Mouse (Mus musculus) left cerebral cortex, postnatal 36 days (tissue): ENCODE data around the gene Gamt. TPM values are rescaled to one million over a fixed set of nuclear protein-coding genes. Genes with fewer than 3 reads are reported as not detected.
"Not testable (repeated sequence)": the region's sequence is repeated elsewhere in the genome, so short reads cannot be mapped to it uniquely, and the experiment has no call there.

Experiments used
- DNase-seq, 2 experiments: peaks; one replicate each; pipeline ENCODE4 v3.0.0; 2021 to 2022; ENCODE audit warnings: low spot score in 2 of 2, mixed read lengths in 1 of 2
- intact Hi-C: fragments of 180-260 bp; cut with DNase I; formaldehyde crosslinking; loops from one replicate; pipeline ENCODE4 v1.15.1; 2025
- total RNA-seq, 2 experiments: library from RNA; stranded (reverse); gene quantifications; 2 replicates each; pipeline ENCODE4 v1.2.3; 2021

The Gamt gene
- total RNA-seq, 2 experiments from 2014 or later, result 22.5 to 43.9 TPM

DNA sequence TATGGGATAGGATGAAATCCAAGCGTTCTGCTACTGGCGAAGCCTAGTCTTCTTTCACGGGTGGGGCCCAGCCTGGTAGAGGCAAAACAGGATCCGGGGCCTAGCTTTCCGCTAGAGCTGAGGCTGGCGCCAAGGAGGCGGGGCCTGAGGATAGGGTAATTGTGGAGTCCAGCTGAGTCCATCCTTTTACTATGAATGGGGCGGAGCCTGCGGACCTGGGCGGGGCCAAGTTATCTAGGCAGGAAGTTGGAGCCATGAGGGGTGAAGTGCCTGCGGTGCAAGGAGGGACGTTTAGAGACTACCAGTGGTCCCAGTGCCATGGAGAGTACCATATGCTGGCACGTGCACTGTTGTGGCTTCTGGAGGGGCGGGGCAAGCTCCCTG lies 765 bp upstream of the Gamt start:
- intact Hi-C loops, result no loop called here
- peak; percentile 84 to 88 for DNase-seq

DNA sequence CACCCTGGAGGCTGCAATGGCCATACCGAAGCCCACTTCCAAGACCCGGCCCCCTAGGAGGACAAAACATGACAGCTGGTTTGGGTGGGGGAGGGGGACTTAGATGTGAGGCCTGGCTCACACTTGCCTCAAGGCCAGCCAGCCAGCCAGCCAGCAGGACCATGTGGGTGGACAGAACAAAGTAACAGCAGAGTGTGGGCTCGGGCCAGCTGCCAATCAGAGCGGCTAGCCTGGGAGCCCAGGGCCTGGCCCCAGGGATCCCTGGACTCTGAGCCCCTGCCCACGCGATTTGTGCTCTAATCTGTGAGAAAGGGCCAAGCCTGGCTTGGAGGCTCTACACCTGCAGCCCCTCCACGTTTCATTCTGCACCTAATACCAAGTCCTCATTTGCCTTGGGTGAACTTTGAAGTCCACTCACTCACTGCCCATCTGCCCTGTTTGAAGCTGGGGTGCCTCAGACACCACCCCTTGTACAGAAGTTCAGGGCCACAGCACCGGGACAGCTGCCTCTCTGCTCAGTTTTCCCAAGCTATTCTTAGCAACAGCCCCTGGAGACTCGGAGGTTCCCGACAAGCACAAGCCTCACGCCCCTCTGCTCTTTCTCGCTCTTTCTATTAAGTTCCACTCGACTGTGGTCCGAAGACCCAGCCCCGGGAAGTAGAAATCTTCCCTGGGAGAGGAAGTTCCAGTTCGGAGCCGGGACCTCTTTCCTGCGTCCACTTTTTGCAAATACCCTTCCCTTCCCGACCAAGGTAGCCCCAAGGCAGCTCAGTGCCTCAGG lies 761 bp downstream of the Gamt start:
- DNase-seq, result peak; percentile 56 to 62

GRCm38 (mm10) chr10:80259463-80259805 lies 1.4 kb downstream of the Gamt start:
- no peak for DNase-seq
- intact Hi-C loops, result no loop called here

More for the DNA sequence above, 761 bp downstream of the Gamt start:
- intact Hi-C loops, result no loop called here

DNA sequence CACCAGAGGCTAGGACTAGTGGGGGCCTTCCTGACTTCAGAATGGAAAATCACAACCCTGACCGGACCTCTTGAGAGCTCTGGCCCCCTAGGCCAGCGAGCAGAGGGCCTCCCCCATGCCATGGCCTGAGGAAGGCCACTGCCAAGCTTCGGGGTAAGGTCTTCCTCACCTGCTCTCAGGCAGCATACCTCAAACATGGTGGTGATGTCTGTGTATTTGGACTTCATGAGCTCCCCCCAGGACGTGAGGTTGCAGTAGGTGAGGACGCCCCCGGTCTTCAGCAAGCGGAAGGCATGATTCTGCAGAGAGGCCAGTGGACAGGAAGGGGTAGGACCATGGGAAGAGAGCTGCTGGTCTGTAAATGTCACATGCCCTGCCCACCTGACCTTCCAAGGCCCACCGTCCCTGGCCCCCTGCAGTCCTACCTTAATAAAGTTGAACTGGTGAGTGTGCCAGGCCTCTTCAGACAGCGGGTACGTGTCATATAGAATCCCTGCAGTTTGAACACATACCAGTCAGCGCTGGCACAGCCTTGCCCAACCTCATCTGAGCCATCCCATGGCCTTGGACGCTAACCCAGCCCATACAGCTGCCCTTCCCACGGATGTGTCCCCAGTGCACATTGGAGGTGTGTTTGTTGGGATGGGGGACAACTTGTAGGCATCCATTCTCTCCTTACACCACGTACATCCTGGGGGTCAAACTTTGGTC lies 1.9 kb downstream of the Gamt start:
- no peak for DNase-seq
- intact Hi-C loops, result no loop called here

DNA sequence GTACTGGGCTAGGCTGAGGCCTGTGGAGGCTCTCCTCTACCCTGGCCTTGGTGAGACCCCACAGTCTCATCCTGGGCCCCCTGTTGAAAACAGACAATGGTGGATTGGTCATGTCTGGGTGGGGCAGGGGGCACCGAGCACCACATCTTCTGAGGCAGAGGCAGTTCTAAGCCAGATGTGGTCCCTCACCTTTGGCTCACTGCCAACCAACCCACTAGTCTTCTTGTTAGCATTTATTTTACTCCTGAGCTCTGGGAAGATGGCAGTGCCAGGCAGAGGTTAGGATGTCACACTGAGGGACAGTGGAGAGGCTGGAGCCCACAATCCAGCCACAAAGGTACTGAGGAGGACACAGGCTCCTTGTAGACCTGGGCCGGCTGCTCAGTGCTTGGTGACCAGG lies 2.9 kb downstream of the Gamt start:
- DNase-seq, result no peak
- intact Hi-C loops, result no loop called here

DNA sequence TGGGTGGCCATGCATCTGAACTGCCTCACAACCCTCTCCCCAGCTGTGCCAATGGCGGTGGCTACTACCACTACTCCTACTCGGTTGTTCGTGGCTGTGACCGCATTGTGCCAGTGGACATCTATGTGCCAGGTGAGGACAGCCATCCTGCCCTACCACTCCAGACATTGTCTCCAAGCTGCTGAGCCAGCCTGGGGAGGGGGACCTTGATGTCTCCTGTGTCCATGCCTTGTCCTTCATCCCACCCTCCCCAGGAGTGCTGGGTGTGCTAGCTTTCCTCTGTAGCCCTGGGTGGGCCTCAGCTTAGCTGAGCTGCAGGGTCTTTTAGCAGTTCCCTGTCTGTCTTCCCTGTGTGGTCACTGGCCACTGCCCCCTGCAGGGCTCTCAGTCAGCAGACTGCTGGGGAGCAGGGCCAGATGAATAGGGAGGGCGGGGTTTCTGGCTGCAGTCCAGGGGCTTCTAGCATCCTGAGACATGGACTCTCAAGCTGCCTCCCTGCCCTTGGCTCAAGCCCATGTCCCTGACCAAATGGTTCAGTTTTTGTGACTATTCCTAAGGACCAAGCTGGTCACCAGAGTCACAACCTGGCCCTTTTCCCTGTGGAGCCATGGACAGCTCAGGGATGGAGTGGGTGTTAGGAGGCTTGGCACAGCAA lies 4.8 kb downstream of the Gamt start:
- intact Hi-C loops, result no loop called here
- no peak for DNase-seq

- DNase-seq, result no peak
- intact Hi-C loops, result no loop called here
Observed at GRCm38 (mm10) chr10:80254331-80255297, 6.2 kb downstream of the Gamt start.

GRCm38 (mm10) chr10:80253551-80253950 lies 7.3 kb downstream of the Gamt start:
- intact Hi-C loops, result no loop called here
- no peak for DNase-seq

DNA sequence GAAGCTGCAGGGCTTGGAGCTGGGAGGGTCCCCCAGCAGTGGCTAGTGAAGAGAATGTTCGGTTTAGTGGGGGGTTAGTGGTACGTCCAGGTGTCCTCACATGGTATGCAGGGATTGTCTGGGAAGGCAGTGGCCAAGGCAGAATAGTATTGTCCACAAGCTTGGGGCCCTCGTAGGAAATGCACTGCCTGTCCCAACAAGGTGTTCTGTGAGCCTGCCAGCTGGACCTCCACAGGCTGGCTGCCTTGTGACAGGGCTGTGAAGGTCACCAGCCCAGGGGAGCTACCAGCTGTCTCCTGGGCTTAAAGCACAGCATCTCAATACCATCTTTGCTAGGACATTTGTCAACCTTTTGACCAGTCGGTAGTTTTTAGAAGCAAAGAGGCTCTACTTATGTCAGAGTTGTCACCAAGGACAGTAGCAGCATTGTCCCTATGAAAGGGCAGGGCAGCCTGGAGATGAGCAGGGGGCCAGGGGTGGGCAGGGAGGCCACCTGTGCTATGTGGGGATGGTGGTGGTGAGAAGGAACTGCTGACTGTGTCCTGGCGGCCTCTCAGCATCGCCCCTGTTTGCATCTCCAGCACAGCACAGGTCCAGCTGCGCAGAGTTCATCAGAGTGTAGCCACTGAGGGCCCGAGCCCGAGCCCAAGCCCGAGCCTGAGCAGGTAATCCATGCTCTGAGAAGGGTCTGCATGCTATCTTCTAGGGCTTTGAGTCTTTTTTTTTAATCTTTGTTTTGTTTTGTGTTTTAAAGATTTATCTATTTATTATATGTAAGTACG lies 8.1 kb downstream of the Gamt start:
- intact Hi-C loops, result no loop called here
- no peak for DNase-seq

DNA sequence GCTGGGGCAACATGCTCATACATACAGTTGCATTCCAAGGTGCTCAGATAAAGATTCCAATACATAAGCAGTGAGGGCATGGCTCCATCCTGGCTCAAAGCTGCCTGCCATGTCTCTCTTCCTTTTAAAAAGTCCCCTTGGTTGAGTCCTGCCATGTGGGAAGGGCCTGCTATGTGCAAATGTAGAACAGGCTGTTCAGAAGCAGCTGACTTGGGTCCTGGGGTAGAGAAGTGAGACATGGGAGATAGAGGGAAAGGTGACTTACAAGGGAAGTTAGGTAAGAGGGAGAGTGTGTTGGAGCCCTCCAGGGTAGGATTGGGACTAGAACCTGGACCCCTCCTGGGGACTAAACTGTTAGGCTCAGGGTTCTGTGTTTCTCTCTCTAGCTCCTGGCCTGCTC lies 8.8 kb downstream of the Gamt start:
- no peak for DNase-seq
- intact Hi-C loops, result no loop called here

GRCm38 (mm10) chr10:80250573-80250972 lies 10.2 kb downstream of the Gamt start:
- intact Hi-C loops, result no loop called here
- no peak for DNase-seq

GRCm38 (mm10) chr10:80250059-80250458 lies 10.8 kb downstream of the Gamt start:
- intact Hi-C loops, result no loop called here
- DNase-seq, result no peak

- intact Hi-C loops, result no loop called here
- peak; percentile 94 to 97 for DNase-seq
Observed at GRCm38 (mm10) chr10:80248971-80249640, 11.7 kb downstream of the Gamt start, which contains the start of gene Ndufs7. Ndufs7 (plus strand) TSS chr10:80249121.

DNA sequence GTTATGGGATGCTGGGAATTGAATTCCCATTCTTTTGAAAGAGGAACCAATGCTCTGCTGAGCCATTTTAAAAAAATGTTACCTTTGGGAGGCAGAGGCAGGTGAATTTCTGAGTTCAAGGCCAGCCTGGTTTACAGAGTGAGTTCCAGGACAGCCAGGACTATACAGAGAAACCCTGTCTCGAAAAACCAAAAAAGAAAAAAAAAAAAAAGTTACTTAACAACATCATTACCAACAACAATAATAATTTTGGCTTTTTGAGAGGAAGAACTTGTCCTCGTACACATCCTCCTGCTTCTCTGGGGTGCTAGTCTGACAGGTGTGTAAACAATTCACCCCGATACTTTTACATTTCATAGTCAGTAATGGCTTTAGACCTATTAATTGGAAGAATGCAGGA lies 12.4 kb downstream of the Gamt start:
- intact Hi-C loops, result not testable (repeated sequence)

DNA sequence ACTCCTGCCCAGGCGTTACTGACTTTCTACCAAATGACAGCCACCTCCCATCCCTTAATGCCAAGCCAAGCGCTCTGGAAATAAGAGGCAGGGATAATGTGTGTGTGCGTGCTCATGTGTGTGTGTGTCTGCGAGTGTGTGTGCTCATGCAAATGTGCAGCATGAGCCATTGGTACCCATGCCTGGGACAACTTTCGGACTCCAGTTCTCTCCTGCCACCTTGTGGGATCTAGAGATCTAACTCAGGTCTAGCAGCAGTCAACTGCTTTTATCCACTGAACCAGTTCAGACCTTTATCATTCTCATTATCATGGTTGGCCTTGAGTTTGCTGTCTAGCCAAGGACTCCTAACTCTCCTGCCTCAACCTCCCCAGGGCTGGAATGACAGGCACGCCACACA lies 13.0 kb downstream of the Gamt start:
- DNase-seq, result no peak
- intact Hi-C loops, result no loop called here

More for the DNA sequence above, 12.4 kb downstream of the Gamt start:
- not testable (repeated sequence) for DNase-seq

- intact Hi-C loops, result loop anchor here (1.0 kb wide), 1 partner anchor 70 kb away; no protein-coding TSS in a partner anchor
- DNase-seq, result peak; percentile 66 to 77
Observed at GRCm38 (mm10) chr10:80245600-80245999, 15.2 kb downstream of the Gamt start.

DNA sequence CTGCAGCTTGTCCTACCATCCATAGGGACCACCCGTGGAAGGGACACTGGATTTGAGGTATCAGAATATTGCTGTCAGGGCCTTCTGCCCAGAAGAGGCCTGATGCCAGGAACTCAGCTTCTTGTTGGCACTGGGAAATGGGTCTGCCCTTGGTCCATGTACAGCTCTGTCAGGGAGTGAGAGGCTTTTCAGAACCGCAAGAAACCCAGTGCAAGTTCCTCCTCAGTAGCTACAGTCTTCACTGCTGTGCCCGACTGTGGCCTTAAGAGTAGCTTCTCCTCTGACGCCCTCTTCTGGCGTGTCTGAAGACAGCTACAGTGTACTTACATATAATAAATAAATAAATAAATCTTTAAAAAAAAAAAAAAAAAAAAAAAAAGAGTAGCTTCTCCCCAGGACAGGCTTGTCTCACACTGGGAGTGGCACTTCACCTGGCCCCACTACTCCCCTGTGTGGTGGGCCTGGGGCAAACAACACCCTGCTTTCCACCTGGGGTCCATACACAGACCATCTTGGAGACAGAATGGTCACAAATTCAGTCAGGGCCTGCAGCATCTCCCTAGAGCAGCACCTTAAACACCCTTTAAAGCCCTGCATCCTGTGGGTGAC lies 15.9 kb downstream of the Gamt start:
- intact Hi-C loops, result loop anchor here (1.0 kb wide), 1 partner anchor 70 kb away; no protein-coding TSS in a partner anchor
- no peak for DNase-seq

DNA sequence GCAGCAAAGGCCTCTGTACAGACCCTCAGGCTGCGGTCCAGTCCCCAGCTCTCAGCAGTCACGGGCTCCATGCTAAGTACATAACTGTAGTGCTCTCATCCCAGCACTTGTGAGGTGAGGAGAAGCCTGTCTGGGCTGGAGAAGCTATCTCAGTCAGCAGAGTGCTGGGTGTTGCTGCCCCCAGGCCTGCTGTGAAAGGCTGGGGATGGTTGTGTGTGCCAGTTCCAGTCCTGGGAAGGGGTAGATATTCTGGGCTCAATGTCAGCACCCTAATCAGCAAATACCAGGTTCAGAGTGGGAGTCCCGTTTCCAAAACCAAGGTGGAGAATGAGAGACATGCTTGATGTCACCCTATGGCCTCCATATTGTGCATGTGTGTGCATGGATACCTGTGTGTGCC lies 18.2 kb downstream of the Gamt start:
- intact Hi-C loops, result no loop called here

More for the DNA sequence above, 18.2 kb downstream of the Gamt start:
- DNase-seq, result no peak
